Mouse (Mus musculus) E14TG2a.4 (cell line): ENCODE measurements around the gene Pigp.

Experiments
- CTCF ChIP-seq: conservative IDR thresholded peaks from 2 replicates; pipeline ENCODE4 v1.5.1; 2014; ENCODE audit warnings: low read length
- NANOG ChIP-seq: IDR thresholded peaks from 2 replicates; pipeline ENCODE4 v1.6.1; 2014; ENCODE audit warnings: borderline replicate concordance, low read length, mixed read lengths
- POU5F1 ChIP-seq: IDR thresholded peaks from 2 replicates; pipeline ENCODE4 v1.6.1; 2014; ENCODE audit warnings: low read length, borderline replicate concordance

GRCm38 (mm10) chr16:94330429-94330828, 41.2 kb downstream of the Pigp start:
- TF ChIP-seq CTCF (no peak), POU5F1 (no peak), NANOG (no peak)
